Mouse (Mus musculus) ES-Bruce4 (cell line): Measurements from ENCODE around the gene Maff. TPM values are rescaled to one million over a fixed set of nuclear protein-coding genes. Genes with fewer than 3 reads are reported as not detected.

ENCODE experiments used
- H3K27ac ChIP-seq: 2 replicates; pipeline ENCODE4 v1.5.1; 2012; ENCODE audit warnings: low read length, inconsistent platforms; ENCODE audit not compliant: insufficient read depth
- H3K27me3 ChIP-seq: 2 replicates; pipeline ENCODE4 v1.6.1; 2012; ENCODE audit warnings: mild to moderate bottlenecking, low read length, inconsistent platforms; ENCODE audit not compliant: control insufficient read depth, poor library complexity, insufficient read depth, severe bottlenecking
- H3K36me3 ChIP-seq: 2 replicates; pipeline ENCODE4 v1.6.1; 2012; ENCODE audit warnings: inconsistent platforms, mild to moderate bottlenecking, low read length, moderate library complexity; ENCODE audit not compliant: control insufficient read depth, poor library complexity, insufficient read depth, severe bottlenecking
- H3K4me1 ChIP-seq: one replicate; pipeline ENCODE4 v1.8.1; 2011; ENCODE audit warnings: low read length; ENCODE audit not compliant: control insufficient read depth, insufficient read depth
- H3K4me3 ChIP-seq: 2 replicates; pipeline ENCODE4 v1.5.1; 2011; ENCODE audit warnings: low read depth, mild to moderate bottlenecking, low read length
- H3K9ac ChIP-seq: 2 replicates; pipeline ENCODE4 v1.6.1; 2012; ENCODE audit warnings: low read depth, mild to moderate bottlenecking, inconsistent platforms; ENCODE audit not compliant: poor library complexity, severe bottlenecking
- H3K9me3 ChIP-seq: replicated peaks from 2 replicates; pipeline ENCODE4 v1.6.1; 2012; ENCODE audit warnings: mild to moderate bottlenecking, low read length, inconsistent platforms; ENCODE audit not compliant: control insufficient read depth, poor library complexity, insufficient read depth, severe bottlenecking
- CTCF ChIP-seq: IDR thresholded peaks from one replicate; pipeline ENCODE4 v1.8.1; 2011; ENCODE audit warnings: low read depth, low read length
- EP300 ChIP-seq: IDR thresholded peaks from 2 replicates; pipeline ENCODE4 v1.6.1; 2011; ENCODE audit warnings: low read depth, low read length; ENCODE audit not compliant: insufficient read depth
- POLR2A ChIP-seq: IDR thresholded peaks from one replicate; pipeline ENCODE4 v1.8.1; 2011; ENCODE audit warnings: low read length; ENCODE audit not compliant: insufficient read depth
- polyA plus RNA-seq: library from polyadenylated mRNA; stranded (reverse); fragments of >200 nt; gene quantifications from 2 replicates; pipeline ENCODE4 v1.2.4, GENCODE M21; 2011; ENCODE audit warnings: low read depth; ENCODE audit not compliant: missing spikeins, insufficient read depth, insufficient read length

Gene Maff
- polyA plus RNA-seq, 1 experiment, result 12.3 TPM

GRCm38 (mm10) chr15:79307861-79308260 lies 38.6 kb upstream of the Maff start:
- Histone ChIP-seq H3K9me3 (no peaks in the 10 kb centered on the region), H3K27ac (no peak overlapping the region), H3K9ac (no peak overlapping the region), H3K27me3 (no peaks in the 10 kb centered on the region), H3K4me1 (no peaks in the 10 kb centered on the region), H3K36me3 (peaks cover 5% of the 10 kb centered on the region; the same call in 1 of the 2 replicates), H3K4me3 (no peak overlapping the region)
- TF ChIP-seq EP300 (no peak), POLR2A (no peak), CTCF (no peak)

- Histone ChIP-seq H3K36me3 (peaks cover 5% of the 10 kb centered on the region; the same call in 1 of the 2 replicates), H3K4me3 (no peak overlapping the region), H3K9me3 (no peaks in the 10 kb centered on the region), H3K9ac (no peak overlapping the region), H3K4me1 (no peaks in the 10 kb centered on the region), H3K27me3 (no peaks in the 10 kb centered on the region), H3K27ac (no peak overlapping the region)
- TF ChIP-seq CTCF, result no peak
- TF ChIP-seq POLR2A, result no peak
- TF ChIP-seq EP300, result no peak
These were observed 32.5 kb upstream of the Maff start for GRCm38 (mm10) chr15:79313848-79314369.

- H3K4me3 ChIP-seq, result no peak overlapping the region
- H3K36me3 ChIP-seq, result no peaks in the 10 kb centered on the region
- H3K9me3 ChIP-seq, result no peaks in the 10 kb centered on the region
- H3K27ac ChIP-seq, result no peak overlapping the region
- H3K27me3 ChIP-seq, result no peaks in the 10 kb centered on the region
- no peak overlapping the region for H3K9ac ChIP-seq
- TF ChIP-seq EP300 (no peak), POLR2A (no peak), CTCF (no peak)
- peaks cover 2% of the 10 kb centered on the region for H3K4me1 ChIP-seq
These were observed 24.7 kb upstream of the Maff start for GRCm38 (mm10) chr15:79321733-79322190.

- H3K9me3 ChIP-seq, result no peaks in the 10 kb centered on the region
- no peak overlapping the region for H3K4me3 ChIP-seq
- H3K36me3 ChIP-seq, result no peaks in the 10 kb centered on the region
- no peak overlapping the region for H3K9ac ChIP-seq
- no peak overlapping the region for H3K27ac ChIP-seq
- H3K27me3 ChIP-seq, result no peaks in the 10 kb centered on the region
- H3K4me1 ChIP-seq, result peaks cover 2% of the 10 kb centered on the region
- TF ChIP-seq CTCF (no peak), EP300 (no peak), POLR2A (no peak)
These were observed 24.0 kb upstream of the Maff start for GRCm38 (mm10) chr15:79322281-79322990.

- peaks cover 2% of the 10 kb centered on the region for H3K4me1 ChIP-seq
- H3K4me3 ChIP-seq, result no peak overlapping the region
- H3K27ac ChIP-seq, result no peak overlapping the region
These were observed 23.2 kb upstream of the Maff start for GRCm38 (mm10) chr15:79322991-79323790.

GRCm38 (mm10) chr15:79323791-79324155 lies 22.6 kb upstream of the Maff start:
- Histone ChIP-seq H3K27ac (no peak overlapping the region), H3K9me3 (no peaks in the 10 kb centered on the region)

More at GRCm38 (mm10) chr15:79322991-79323790, 23.2 kb upstream of the Maff start:
- Histone ChIP-seq H3K36me3 (no peaks in the 10 kb centered on the region), H3K27me3 (no peaks in the 10 kb centered on the region), H3K9ac (no peak overlapping the region), H3K9me3 (no peaks in the 10 kb centered on the region)
- no peak for TF ChIP-seq CTCF

More at GRCm38 (mm10) chr15:79323791-79324155, 22.6 kb upstream of the Maff start:
- Histone ChIP-seq H3K36me3 (no peaks in the 10 kb centered on the region), H3K27me3 (no peaks in the 10 kb centered on the region), H3K4me3 (no peak overlapping the region), H3K9ac (no peak overlapping the region), H3K4me1 (peaks cover 2% of the 10 kb centered on the region)
- TF ChIP-seq EP300 (no peak), CTCF (no peak), POLR2A (no peak)
